Mouse (Mus musculus): Measurements from ENCODE around the gene Ceacam16. TPM values are rescaled to one million over a fixed set of nuclear protein-coding genes. Genes with fewer than 3 reads are reported as not detected.

The Ceacam16 gene
- under 1 TPM in 1 of 2 experiments, not detected in 1; 0.69 TPM for total RNA-seq (2021)

- intact Hi-C loops (cut with DNase I): no loop called here
- DNase-seq: no peak
These were observed at the start of gene Ceacam16 for GRCm38 (mm10) chr7:19861199-19861598. Gene Ceacam16, minus strand, starts transcription at chr7:19861299.

- peak; percentile 86 to 94 for DNase-seq
- intact Hi-C loops (cut with DNase I): loop anchor here (1.0 kb wide), 1 partner anchor 46 kb away; no protein-coding TSS in a partner anchor
These were observed 49.6 kb upstream of the Ceacam16 start for GRCm38 (mm10) chr7:19910421-19911291.

DNA sequence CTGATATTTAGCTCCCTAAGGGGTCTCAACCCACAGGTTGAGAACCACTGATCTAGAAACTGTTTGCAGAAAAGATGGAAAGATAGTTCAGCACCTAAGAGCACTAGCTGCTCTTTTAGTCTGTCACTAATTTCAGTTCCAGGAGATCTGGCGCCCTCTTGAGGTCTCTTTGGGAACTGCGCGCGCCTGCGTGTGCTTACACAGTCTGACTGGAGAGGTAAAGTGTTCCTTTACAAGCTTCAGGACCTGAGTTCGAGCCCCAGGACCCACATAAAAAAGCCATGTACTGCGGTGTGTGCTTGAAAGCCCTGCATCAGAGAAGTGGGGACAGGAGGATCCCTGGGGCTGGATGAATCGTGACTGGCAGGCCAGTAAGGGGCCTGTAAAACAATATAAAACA lies 28.8 kb upstream of the Ceacam16 start:
- DNase-seq: peak; percentile 57 to 71
- intact Hi-C loops (cut with DNase I): no loop called here

- DNase-seq: no peak
- intact Hi-C loops (cut with DNase I): no loop called here
These were observed 26.8 kb upstream of the Ceacam16 start, which contains the start of gene Ceacam19 for GRCm38 (mm10) chr7:19887849-19888248. Gene Ceacam19, minus strand, starts transcription at chr7:19887965.

DNA sequence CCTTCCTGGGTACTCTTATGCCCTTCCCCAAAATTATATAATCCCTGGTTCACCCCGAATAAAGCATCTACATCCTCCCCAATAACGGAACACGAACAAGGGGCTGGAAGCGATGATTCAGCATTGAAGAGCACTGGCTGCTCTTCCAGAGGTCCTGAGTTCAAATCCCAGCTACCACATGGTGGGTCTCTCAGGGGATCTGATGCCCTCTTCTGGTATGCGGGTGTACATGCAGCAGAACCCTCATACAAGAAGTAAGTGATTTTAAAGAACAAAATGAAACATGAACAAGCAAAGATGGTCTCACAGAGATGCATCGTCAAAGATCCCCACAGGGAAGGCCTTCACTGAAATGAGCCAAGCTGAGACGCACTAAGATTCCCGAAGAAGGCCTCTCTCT lies 19.7 kb upstream of the Ceacam16 start:
- intact Hi-C loops (cut with DNase I): no loop called here

DNA sequence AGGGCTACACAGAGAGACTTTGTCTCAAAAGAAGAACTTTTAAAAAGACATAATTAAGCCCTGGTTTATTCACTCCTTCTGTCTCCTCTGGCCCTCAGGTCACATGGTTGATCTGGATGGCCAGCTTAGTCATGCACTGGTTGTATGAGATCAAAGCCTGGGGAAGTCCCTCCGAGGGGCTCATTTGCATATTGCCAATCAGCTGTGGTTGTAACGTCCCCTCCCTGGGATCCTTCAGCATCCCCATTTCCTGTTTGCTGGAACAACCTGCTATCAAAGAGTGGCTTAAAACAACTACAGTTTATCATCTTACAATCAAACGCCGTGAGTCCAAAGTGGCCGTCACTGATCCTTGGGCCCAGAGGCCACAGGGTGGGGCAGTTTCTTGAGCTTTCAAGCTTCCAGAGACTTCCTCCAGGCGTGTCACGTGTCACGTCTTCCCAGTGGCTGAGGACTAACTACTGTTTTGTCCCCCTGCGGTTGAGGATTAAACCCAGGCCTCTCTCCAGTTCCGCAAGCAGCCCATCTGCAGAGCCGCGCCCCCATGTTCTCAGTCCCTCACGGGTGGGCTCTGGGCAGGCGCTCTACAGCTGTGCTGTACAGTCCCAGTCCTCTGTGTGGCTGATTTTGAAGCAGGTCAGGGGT lies 15.8 kb upstream of the Ceacam16 start:
- intact Hi-C loops (cut with DNase I): no loop called here
- no peak for DNase-seq

More for the DNA sequence above, 19.7 kb upstream of the Ceacam16 start:
- no peak for DNase-seq

GRCm38 (mm10) chr7:19875948-19876682 lies 15.0 kb upstream of the Ceacam16 start:
- peak; percentile 49 to 52 for DNase-seq
- intact Hi-C loops (cut with DNase I): no loop called here

DNA sequence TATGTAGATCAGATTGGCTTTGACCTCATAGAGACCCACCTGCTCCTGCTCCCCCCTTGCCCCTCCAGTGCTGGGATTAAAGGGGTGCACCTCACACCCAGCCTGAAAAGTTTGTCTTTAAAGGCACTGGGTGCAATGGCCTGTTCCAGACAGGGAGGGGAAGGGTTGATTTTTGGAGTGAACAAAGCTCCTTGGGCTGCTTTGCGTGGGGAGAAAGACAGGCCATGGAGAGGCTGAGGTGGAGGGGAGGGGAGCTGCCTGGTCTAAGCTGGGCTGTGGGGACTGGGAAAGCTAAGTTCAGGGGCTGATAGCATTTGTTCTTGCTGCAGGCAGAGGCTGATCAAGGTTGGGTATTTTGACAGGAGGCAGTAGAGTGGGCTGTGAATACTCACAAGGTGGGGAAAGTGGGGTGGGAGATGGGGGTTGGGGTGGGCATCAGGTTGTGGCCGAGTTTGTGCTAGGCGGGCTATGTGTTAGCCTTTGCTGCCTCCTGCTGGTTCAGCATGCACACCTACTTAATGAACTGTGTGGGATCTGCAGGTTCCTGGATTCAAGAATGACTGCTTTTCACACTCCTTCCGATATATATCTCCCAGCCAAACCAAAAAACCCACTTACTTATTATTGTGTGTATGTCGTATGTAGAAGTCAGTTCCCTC lies 11.0 kb upstream of the Ceacam16 start:
- intact Hi-C loops (cut with DNase I): loop anchor here (1.0 to 5.0 kb wide), 3 partner anchors 23 to 120 kb away; partner anchors contain the start of gene Nectin2
- DNase-seq: peak; percentile 52 to 67

- intact Hi-C loops (cut with DNase I): loop anchor here (5.0 kb wide), 1 partner anchor 119 kb away; the partner anchor contains the start of gene Nectin2
- DNase-seq: peak; percentile 40 to 46
These were observed 10.1 kb upstream of the Ceacam16 start for GRCm38 (mm10) chr7:19871137-19871621.

GRCm38 (mm10) chr7:19867751-19868399 lies 6.8 kb upstream of the Ceacam16 start:
- intact Hi-C loops (cut with DNase I): loop anchor here (5.0 kb wide), 1 partner anchor 69 kb away; no protein-coding TSS in a partner anchor
- DNase-seq: no peak

- intact Hi-C loops (cut with DNase I): loop anchor here (5.0 kb wide), 1 partner anchor 71 kb away; no protein-coding TSS in a partner anchor
- peak in 1 of 2 experiments; percentile 37 for DNase-seq
These were observed 5.4 kb upstream of the Ceacam16 start for GRCm38 (mm10) chr7:19866490-19866889.

DNA sequence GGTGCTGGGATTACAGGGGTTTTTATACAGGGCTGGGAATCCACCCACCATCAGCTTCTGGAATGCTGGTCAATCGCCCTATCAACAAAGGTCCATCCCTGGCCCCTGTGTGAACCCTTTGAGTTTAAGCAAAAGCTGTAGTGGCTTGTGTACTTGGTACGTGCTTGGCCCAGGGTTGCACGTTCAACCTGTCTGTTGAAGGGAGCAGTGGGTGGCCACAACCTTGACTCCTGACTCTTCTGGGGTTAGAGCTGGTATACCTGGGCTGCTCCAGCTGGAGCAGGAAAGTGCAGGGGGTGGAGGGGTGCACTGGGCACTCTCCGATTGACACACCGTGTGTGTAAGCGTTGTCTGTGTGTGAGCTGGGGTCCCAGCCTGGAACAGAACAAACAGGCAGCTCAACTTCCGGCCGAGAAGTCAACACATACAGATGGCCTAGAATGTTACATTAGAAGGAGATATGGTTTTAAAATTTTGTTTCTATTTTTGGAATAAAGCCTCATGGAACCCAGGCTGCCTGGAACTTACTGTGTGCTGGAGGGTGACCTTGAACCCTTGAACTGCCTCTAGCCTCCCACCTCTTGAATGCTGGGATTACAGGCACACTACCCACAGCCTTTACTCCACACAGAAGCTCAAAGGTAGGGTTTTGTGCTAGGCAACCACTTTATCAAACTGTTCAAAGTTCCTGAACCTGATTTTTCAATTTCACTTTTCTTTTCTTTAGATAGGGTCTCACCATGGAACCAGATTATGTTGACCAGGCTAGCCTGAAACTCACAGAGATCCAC lies 4.3 kb upstream of the Ceacam16 start:
- no peak for DNase-seq
- intact Hi-C loops (cut with DNase I): loop anchor here (5.0 kb wide), 1 partner anchor 72 kb away; no protein-coding TSS in a partner anchor

DNA sequence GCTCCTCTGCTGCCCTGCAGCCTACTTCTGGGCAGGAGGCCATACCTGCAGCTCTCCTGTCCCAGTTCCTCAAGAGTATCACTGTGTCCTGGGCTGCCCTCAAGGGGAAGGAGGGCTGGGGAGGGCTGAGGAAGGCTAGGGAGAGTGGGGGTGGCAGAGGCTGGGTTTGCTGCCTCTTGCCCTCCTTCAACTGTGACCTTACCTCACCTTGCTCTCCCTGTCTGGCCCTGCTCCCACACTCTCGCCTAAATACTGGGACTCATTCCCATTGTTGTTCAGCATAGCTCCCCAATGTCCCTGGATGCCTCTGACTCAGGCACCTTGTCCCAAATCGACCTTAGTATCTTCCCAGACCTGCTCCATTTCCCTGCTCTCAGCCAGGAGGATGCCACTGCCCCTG lies 3.1 kb upstream of the Ceacam16 start:
- intact Hi-C loops (cut with DNase I): no loop called here
- DNase-seq: peak; percentile 38 to 44

DNA sequence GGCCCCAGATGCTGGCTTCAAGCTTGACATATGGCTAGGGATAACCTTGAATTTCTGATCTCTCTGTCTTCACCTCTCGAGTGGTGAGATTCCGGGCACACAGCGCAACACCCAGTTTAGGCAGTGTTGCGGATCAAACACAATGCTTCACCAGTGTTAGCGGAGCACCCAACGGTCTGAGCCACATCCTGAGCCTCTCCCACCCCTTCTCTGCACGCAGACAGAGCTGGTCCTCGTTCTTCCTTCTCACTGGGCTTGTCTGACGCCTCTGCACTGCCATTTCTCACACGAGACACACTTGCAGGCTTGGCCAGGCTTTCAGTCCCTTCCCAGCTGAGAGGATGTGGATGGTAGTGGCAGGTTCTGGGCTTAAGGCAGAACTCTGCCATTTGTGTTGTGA lies 1.4 kb downstream of the Ceacam16 start:
- DNase-seq: no peak
- intact Hi-C loops (cut with DNase I): no loop called here

DNA sequence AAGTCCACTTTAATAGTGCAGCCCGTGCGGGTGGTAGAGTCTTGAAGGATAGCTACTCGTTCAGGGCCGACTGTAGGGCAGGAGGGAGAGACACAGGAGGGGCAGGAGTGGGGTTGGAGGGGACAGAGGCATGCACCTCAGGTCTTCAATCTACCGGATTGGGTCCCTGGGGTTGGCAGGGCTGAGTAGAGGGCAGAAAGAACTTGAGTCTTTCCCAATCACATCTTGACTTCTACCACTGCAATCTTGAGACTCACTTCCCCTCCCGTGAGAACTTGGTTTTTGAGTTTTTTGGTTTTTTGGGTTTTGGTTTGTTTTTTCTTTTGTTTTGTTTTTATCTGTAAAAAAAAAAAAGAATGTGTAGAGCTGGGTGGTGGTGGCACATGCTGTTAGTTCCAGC lies 4.8 kb downstream of the Ceacam16 start:
- DNase-seq: no peak
- intact Hi-C loops (cut with DNase I): no loop called here

- DNase-seq: no peak
- intact Hi-C loops (cut with DNase I): no loop called here
These were observed 5.4 kb downstream of the Ceacam16 start for GRCm38 (mm10) chr7:19855663-19856062.

- DNase-seq: no peak
- intact Hi-C loops (cut with DNase I): no loop called here
These were observed 7.6 kb downstream of the Ceacam16 start for GRCm38 (mm10) chr7:19853526-19853925.

GRCm38 (mm10) chr7:19851858-19852570 lies 9.1 kb downstream of the Ceacam16 start, which contains the start of gene Gm19345:
Gene Gm19345, plus strand, starts transcription at chr7:19852003.
- no peak for DNase-seq
- intact Hi-C loops (cut with DNase I): no loop called here
